Mouse (Mus musculus) layer of hippocampus, postnatal 10 days (tissue): ENCODE measurements around the gene Mrap. TPM values are rescaled to one million over a fixed set of nuclear protein-coding genes. Genes with fewer than 3 reads are reported as not detected.

Experiments
- total RNA-seq, 2 experiments: library from RNA; stranded (reverse); gene quantifications; 2 replicates each; pipeline ENCODE4 v1.2.3; 2021

Gene Mrap
- total RNA-seq, 2 experiments from 2014 or later = not detected

Other genes starting within 250 kb of the Mrap start
- gene Mis18a, start 10.8 kb upstream of the Mrap start, total RNA-seq = 1 to 10 TPM; 8.3 to 8.6 TPM
- 10 to 100 TPM; 17.2 to 18.7 TPM for gene Urb1, start 72.2 kb downstream of the Mrap start, total RNA-seq
- 1 to 10 TPM; 1.3 to 1.4 TPM for gene Eva1c, start 88.5 kb downstream of the Mrap start, total RNA-seq
- gene Cfap298, start 196.9 kb downstream of the Mrap start, total RNA-seq = 10 to 100 TPM; 39.7 to 40.8 TPM